Mouse (Mus musculus) left cerebral cortex, postnatal 4 days (tissue): ENCODE measurements around the gene Gm20388. TPM values are rescaled to one million over a fixed set of nuclear protein-coding genes. Genes with fewer than 3 reads are reported as not detected.
"Not testable (repeated sequence)": the region's sequence is repeated elsewhere in the genome, so short reads cannot be mapped to it uniquely, and the experiment has no call there.

Experiments used
- DNase-seq: peaks from one replicate; pipeline ENCODE4 v3.0.0-alpha.2; 2022
- intact Hi-C: fragments of 180-260 bp; cut with DNase I; formaldehyde crosslinking; loops from one replicate; pipeline ENCODE4 v1.15.1; 2025
- total RNA-seq, 2 experiments: library from RNA; stranded (reverse); gene quantifications; 2 replicates each; pipeline ENCODE4 v1.2.3; 2021

Gm20388 gene
- total RNA-seq, 2 experiments from 2014 or later = 6.5 to 12.8 TPM

- DNase-seq = no peak
- intact Hi-C loops = no loop called here
Observed at GRCm38 (mm10) chr8:120318476-120318991, 407.9 kb downstream of the Gm20388 start.

GRCm38 (mm10) chr8:120319449-120319848 is 408.8 kb downstream of the Gm20388 start:
- peak; percentile 82 for DNase-seq
- intact Hi-C loops = no loop called here

- intact Hi-C loops = no loop called here
- DNase-seq = no peak
Observed at GRCm38 (mm10) chr8:120320146-120320545, 409.5 kb downstream of the Gm20388 start.

DNA sequence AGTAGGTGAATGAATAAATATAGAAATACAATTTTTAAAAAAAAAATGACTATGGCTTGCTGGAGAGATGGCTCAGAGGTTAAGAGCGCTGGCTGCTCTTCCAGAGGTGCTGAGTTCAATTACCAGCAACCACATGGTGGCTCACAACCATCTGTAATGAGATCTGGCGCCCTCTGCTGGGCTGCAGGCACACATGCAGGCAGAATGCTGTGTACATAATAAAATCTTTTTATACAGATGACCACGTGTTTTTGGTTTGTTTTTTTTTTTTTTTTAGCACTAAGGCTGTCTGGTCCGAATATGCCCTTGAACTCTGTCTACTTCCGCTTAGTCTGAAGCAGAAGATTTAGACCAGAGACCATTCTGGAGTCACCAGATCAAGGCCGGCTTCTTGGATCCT is 411.1 kb downstream of the Gm20388 start:
- DNase-seq = no peak
- intact Hi-C loops = no loop called here

DNA sequence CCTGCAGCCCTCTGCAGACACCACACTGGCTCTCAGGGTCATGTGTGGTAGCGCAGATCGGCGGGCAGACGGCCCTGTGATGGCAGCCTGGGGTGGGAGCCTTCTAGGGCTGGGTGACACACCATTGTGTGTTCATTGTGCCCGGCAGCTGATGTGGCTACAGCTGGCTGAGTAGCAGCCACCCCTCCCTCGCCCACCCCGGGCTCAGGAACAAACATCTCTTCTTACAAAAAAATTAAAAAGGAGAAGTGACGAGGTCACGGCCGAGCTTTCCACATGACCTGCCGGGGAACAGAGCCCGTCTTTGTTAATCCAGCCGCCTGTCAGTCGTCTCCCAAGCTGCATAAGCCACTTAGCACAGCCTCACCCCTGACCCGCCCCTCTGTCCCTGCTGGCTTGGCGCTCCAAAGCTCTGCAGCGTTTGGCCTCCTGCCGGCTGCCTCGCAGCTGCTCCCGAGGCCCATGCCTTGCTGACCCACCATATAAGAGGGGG is 412.4 kb downstream of the Gm20388 start:
- intact Hi-C loops = no loop called here
- peak; percentile 84 for DNase-seq

GRCm38 (mm10) chr8:120324555-120324954 is 413.9 kb downstream of the Gm20388 start:
- no peak for DNase-seq
- intact Hi-C loops = no loop called here

DNA sequence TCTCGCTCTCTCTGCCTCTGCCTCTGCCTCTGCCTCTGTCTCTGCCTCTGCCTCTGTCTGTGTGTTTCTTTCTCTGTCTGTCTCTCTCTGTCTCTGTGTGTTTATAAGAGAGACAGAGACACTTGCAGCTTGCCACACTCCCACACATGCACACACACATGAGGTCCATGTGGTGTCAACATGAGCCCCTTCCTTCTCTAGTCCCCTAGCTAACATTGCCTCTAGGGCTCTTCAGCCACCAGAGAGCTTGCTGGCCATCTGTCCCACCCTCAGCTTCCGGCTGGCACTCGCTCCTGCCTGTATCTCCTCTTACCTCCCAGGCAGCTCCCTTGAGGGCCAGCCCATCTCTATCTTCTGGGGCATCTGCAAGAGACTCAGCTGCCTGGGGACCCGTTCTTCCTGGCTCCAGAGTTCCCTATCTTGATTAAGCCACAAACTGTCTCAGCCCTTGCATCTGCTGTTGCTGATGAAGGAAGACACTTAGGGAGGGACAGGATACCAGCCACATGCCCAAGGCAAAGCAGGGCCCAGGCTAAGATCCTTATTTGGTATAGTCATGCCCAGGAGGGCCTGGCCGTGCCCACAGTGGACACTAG is 414.6 kb downstream of the Gm20388 start:
- intact Hi-C loops = no loop called here
- DNase-seq = peak; percentile 79

GRCm38 (mm10) chr8:120327131-120327554 is 416.5 kb downstream of the Gm20388 start:
- DNase-seq = peak; percentile 59
- intact Hi-C loops = no loop called here

- intact Hi-C loops = no loop called here
- DNase-seq = no peak
Observed at GRCm38 (mm10) chr8:120328361-120329022, 417.9 kb downstream of the Gm20388 start.

GRCm38 (mm10) chr8:120329030-120329748 is 418.5 kb downstream of the Gm20388 start:
- peak; percentile 68 for DNase-seq
- intact Hi-C loops = no loop called here

DNA sequence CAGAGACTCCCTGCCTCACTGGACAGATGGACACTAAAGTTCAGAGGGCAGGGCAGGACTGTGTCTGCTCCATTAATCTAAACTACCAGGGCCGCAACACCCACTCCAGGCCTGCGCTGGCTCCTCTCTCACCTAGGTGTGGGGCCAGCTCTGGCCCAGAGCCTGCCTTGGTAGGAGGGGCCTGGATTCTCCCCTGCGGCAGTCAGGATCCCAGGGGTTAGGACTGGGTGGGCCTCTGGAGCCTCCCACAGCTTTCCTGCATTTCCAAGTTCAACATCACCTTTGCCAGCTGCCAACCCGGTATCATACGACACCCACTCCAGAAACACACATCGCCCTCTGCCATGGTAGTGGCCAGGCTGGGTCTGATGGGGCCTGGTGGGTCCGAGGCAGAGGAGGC is 420.4 kb downstream of the Gm20388 start:
- DNase-seq = no peak
- intact Hi-C loops = no loop called here

- intact Hi-C loops = no loop called here
Observed at GRCm38 (mm10) chr8:120332379-120333229, 422.0 kb downstream of the Gm20388 start.

GRCm38 (mm10) chr8:120333681-120334080 is 423.0 kb downstream of the Gm20388 start:
- no peak for DNase-seq
- intact Hi-C loops = no loop called here

More at GRCm38 (mm10) chr8:120332379-120333229, 422.0 kb downstream of the Gm20388 start:
- peak; percentile 71 for DNase-seq

DNA sequence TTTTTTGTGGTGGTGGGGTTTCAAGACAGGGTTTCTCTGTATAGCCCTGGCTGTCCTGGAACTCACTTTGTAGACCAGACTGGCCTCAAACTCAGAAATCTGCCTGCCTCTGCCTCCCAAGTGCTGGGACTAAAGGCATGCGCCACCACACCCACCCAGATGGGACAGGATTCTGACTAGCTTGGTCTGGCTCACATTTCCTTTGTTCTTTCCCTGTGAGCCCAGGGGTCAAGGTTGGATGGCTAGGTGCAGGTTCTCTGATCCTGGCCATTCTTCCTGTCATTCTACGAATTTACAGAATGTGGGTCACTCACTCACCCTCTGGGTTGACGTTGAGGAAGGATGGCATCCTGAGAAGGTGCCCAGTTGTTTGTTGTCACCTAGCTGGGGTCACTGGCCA is 423.6 kb downstream of the Gm20388 start:
- DNase-seq, intact Hi-C loops: not testable (repeated sequence)

DNA sequence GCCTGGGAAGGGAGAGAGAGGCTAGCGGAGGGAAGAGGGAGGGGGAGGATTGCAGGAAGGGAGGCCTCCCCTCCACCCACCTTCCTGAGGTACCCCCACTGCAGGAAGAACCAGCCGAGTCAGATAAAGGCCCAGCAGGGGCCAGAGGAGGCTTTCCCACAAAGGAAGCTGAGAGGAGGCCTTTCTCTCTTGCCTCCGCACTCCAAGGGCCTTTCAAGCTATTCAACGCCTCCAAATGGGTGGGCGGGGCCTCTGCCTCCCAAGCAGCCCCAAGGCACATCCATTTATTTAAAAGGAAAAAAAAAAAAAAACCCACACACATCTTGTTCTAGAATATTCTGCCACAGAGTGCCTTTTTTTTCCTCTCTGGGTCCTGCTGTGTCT is 424.2 kb downstream of the Gm20388 start:
- intact Hi-C loops = no loop called here
- peak; percentile 65 for DNase-seq

DNA sequence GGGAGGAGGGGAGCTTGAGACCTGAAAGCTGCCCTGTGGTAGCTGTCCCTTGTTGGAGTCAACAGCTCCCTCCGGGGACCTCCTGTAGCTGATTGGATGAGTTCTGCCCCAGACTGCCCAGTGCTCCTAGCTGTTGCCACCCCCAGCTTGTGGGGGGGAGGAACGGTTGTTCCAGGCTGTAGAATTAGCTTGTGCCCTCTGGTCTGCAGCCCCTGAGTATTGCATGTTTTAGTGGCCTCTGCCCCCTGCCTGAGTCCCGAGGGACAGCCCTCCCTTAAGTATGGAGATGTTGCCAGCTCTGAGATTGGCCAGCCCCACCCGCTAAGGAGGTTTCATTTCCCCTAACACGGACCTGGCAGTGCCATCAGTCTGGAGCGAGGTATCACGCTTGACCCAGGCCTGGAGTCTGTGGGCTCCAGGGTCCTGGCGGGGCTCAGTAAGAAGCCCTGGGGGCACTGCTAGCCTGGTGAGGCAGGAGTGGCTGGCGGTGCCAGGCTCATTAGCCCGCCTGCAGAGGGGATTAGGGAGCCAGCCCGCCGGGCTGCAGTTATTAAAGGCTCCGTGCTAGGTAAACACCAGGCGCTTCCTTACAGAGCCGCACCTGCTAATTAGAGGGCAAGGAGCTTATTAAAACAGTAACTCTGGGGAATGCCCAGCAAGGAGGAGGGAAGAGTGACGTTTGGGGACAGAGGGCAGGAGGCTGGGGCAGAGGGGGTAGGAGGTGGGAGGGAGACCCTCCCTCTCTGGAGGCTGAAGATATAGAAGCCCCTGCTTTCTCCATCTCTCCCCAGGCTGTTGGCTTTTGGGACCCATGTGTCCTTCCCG is 424.8 kb downstream of the Gm20388 start:
- DNase-seq = peak; percentile 59
- intact Hi-C loops = no loop called here

GRCm38 (mm10) chr8:120336087-120336380 is 425.4 kb downstream of the Gm20388 start:
- peak; percentile 83 for DNase-seq
- intact Hi-C loops = no loop called here

DNA sequence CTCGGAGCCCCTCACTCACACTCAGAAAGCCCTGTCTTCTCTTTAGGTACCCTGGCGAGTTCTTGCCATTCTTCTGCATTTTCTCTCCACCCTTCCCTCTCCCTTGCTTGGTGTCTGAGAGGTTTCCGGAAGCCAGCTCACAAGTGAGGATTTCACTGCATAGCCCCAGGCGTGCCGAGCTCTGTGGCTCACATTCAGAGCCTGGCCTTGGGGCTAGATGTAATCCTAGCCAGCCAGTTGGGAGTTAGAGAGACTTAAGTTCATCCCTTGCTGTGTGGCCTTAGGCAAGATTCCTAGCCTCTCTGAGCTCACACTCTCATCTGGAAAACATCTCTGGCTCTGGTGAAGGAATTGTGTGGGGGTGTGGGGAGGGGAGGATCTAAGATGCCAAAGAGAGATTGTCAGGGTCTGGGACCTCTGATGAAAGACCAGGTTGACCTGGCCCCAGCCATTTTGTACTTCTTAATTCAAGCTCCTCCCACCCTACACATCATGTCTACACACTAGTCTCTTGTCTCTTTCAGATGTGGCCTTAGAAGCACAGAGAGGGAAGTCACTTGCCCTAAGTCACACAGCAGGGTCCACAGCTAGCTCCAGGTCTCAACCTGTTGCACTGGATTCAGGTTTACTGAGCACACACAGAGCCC is 426.4 kb downstream of the Gm20388 start:
- intact Hi-C loops = no loop called here
- no peak for DNase-seq

DNA sequence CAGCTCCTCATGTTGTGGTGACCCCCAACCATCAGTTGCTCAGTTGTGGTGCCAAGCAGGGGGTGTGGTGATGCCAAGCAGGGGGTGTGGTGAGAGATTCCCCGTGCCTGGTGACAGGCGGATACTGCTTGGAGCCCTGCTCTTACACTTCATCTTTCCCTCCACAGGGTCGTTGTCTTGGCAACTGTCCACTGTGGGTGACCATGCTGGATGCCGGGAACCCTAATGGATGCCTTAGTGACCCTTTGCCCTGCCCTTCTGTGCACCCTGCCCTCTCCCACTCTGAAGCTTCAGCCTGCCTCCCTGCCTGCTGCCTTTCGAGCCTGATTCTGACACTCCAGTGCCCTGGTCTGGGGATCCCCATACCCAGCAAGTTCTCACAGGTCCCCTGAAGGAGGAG is 427.0 kb downstream of the Gm20388 start:
- intact Hi-C loops = no loop called here
- no peak for DNase-seq
